Mouse (Mus musculus): ENCODE results near the gene Slc7a11. TPM values are rescaled to one million over a fixed set of nuclear protein-coding genes. Genes with fewer than 3 reads are reported as not detected.
A peak's percentile ranks its signal among the peaks of the same experiment; 100 is the strongest.

Gene Slc7a11
- total and polyA plus RNA-seq, 2 experiments from 2014 or later = 0.04 to 0.08 TPM

DNA sequence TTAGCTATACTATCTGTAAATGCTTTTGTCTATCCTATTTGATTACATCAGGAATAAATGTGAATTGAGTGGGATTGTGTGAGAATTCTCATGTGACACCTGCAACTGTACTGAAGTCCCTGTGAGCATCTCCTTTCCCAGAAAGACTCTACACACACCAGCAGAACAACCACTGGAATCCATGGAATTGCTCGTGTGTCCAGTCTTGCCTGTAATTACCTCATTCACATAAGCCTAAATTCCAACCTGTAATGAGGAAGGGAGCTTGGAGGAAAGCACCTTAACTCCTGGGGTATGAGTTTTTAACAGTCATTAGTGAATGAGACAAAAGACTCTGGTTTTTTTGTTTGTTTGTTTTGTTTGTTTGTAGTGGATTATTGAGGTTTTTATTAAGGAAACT lies 12.6 kb upstream of the Slc7a11 start:
- WGBS = 47% methylated on average over 1 of the region's 1 CpGs
- no peak for ATAC-seq (ENCODE audit: insufficient read depth, low read depth)

DNA sequence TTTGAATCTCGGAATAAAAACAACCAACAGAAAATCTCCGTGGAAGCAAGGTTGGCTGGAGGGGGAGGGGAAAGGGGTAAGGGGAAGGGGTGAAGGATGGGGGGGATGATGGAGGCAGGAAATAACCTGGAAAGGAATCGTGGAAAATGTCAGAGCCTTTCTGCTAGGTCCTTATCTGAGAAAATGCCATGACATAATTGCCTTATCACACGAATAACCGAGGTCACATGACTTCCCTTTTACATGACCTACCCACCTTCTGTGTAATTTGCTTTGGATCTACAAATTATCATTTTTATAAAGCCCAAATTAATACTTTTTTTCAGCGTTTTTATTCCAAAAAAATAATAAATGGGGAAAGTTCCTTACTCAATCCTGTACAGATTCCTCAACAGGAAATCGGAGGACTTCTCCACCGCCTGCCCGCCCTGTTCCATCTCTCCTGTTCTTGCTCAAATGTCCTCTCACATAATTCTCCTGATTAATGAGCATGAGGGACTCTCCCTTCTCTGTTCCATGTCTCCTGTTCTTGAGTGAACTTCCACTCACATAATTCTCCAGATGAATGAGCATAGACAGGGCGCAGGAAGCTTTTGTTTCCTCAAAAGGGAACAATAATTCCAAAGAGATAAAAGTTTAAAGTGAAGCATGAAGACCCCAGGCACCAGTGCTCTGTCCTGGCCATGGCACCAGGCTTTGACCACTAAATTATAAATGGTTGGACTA lies 1.8 kb upstream of the Slc7a11 start:
- ATAC-seq (ENCODE audit: insufficient read depth, low read depth) = no peak
- WGBS = 46% methylated on average over 10 of the region's 10 CpGs
- H3K27me3 ChIP-seq (ENCODE audit: control insufficient read depth, insufficient read depth, low read length) = no peaks in the 10 kb centered on the region
- DNase-seq (ENCODE audit: low spot score) = no peak
- H3K4me3 ChIP-seq (ENCODE audit: low read depth, low read length) = no peak overlapping the region
- no peak overlapping the region for H3K27ac ChIP-seq (ENCODE audit: low read depth)
- 0 out of 2 replicates have a peak, but pooled peaks cover 4% of the 10 kb centered on the region for H3K4me1 ChIP-seq (ENCODE audit: control insufficient read depth, insufficient read depth)
- H3K36me3 ChIP-seq (replicated peaks; ENCODE audit: control insufficient read depth, insufficient read depth, low read length) = no peaks in the 10 kb centered on the region
- no peak overlapping the region for H3K9ac ChIP-seq (replicated peaks; ENCODE audit: low read depth, low read length)
- no peak for TF ChIP-seq EP300 (IDR thresholded peaks at IDR 0.05; ENCODE audit: low read depth)
- H3K9me3 ChIP-seq (replicated peaks; ENCODE audit: control insufficient read depth, low read length) = no peaks in the 10 kb centered on the region
- no peak overlapping the region for H3K4me2 ChIP-seq (ENCODE audit: low read depth, low read length)

More for the DNA sequence above, 12.6 kb upstream of the Slc7a11 start:
- Histone ChIP-seq H3K4me2 (ENCODE audit: low read depth, low read length) (no peak overlapping the region), H3K4me1 (ENCODE audit: control insufficient read depth, insufficient read depth) (no peaks in the 10 kb centered on the region), H3K9ac (replicated peaks; ENCODE audit: low read depth, low read length) (no peak overlapping the region), H3K27ac (ENCODE audit: low read depth) (no peak overlapping the region), H3K9me3 (replicated peaks; ENCODE audit: control insufficient read depth, low read length) (no peaks in the 10 kb centered on the region), H3K36me3 (replicated peaks; ENCODE audit: control insufficient read depth, insufficient read depth, low read length) (no peaks in the 10 kb centered on the region), H3K27me3 (ENCODE audit: control insufficient read depth, insufficient read depth, low read length) (no peaks in the 10 kb centered on the region), H3K4me3 (ENCODE audit: low read depth, low read length) (no peak overlapping the region)
- DNase-seq (ENCODE audit: low spot score) = no peak
- TF ChIP-seq CTCF (IDR thresholded peaks at IDR 0.05; ENCODE audit: low read depth) (no peak), EP300 (IDR thresholded peaks at IDR 0.05; ENCODE audit: low read depth) (no peak)

DNA sequence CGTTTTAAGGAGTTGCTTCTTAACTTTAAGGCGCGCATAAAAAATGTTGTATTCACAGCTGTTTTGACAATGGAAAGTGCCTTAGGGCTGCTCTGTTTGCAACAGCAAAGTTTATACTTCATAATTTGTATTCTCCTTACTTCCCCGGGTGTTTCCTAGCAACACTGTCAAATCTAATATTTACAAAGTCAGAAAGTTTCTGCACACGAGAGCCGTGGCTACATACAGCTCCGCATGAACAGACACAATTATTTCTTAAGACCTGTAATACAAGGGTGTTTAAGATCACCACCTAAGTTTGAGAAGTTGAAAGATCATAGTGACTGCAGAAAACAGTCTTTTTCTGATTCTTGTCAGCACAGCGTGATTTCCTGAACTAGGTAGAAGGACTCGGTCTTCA lies 528 bp upstream of the Slc7a11 start:
- no peaks in the 10 kb centered on the region for H3K9me3 ChIP-seq (replicated peaks; ENCODE audit: control insufficient read depth, low read length)
- peak overlapping the region; percentile 0; the same call in 1 of the 2 replicates for H3K9ac ChIP-seq (replicated peaks; ENCODE audit: low read depth, low read length)
- H3K4me1 ChIP-seq (ENCODE audit: control insufficient read depth, insufficient read depth) = 0 out of 2 replicates have a peak, but pooled peaks cover 4% of the 10 kb centered on the region
- ATAC-seq (ENCODE audit: insufficient read depth, low read depth) (no peak), DNase-seq (ENCODE audit: low spot score) (no peak)
- TF ChIP-seq EP300 (IDR thresholded peaks at IDR 0.05; ENCODE audit: low read depth) (no peak), CTCF (IDR thresholded peaks at IDR 0.05; ENCODE audit: low read depth) (no peak)
- H3K4me3 ChIP-seq (ENCODE audit: low read depth, low read length) = peak overlapping the region; percentile 44
- H3K27ac ChIP-seq (ENCODE audit: low read depth) = no peak overlapping the region
- H3K4me2 ChIP-seq (ENCODE audit: low read depth, low read length) = peak overlapping the region; percentile 63
- no peaks in the 10 kb centered on the region for H3K27me3 ChIP-seq (ENCODE audit: control insufficient read depth, insufficient read depth, low read length)
- 30% methylated on average over 9 of the region's 9 CpGs for WGBS
- H3K36me3 ChIP-seq (replicated peaks; ENCODE audit: control insufficient read depth, insufficient read depth, low read length) = no peaks in the 10 kb centered on the region

DNA sequence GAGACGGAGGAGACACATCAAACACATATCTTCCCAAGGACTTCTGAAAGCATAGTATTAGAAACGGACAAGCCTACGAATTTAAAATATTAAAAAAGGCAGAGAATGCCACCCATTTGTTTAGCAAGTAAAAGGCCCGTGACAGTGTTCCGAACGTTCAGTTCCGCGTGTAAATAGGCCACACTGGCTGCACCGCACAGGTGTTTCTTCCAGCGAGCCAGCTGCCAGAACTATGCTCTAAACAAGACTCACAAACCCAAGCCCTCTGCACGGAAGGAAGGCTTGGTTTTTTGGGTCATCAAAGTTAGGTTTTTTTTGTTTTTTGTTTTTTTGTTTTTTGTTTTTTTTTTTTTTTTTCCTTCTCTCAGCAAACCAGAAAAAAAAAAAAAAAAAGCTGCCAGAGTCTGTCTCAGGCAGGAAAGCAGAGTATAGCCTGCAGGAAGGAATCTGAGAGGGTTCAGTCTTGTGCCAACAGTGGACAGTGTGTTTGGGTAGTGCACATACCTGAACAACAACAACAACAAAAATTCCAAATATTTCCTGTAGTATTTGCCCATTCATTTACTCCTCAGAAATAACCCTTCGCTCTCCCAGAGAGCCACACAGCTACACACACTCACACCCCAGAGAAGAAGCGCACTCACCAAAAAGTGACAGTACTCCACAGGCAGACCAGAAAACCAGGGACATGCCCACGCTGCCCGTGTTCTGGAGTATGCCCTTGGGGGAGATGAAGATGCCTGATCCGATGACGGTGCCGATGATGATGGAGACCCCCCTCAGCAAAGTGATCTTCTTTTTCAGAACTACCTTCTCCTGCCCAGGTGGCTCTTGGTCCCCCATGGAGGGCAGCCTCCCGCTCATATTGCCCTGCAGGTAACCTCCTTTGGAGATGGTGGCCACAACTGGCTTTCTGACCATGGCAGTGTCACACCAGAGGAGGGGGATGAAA lies 797 bp downstream of the Slc7a11 start:
- DNase-seq (ENCODE audit: low spot score) (no peak), ATAC-seq (ENCODE audit: insufficient read depth, low read depth) (no peak)
- 0 out of 2 replicates have a peak, but pooled peaks cover 4% of the 10 kb centered on the region for H3K4me1 ChIP-seq (ENCODE audit: control insufficient read depth, insufficient read depth)
- no peak for TF ChIP-seq EP300 (IDR thresholded peaks at IDR 0.05; ENCODE audit: low read depth)
- no peak for TF ChIP-seq CTCF (IDR thresholded peaks at IDR 0.05; ENCODE audit: low read depth)
- H3K27me3 ChIP-seq (ENCODE audit: control insufficient read depth, insufficient read depth, low read length) = no peaks in the 10 kb centered on the region
- peak overlapping the region; percentile 0; the same call in 1 of the 2 replicates for H3K9ac ChIP-seq (replicated peaks; ENCODE audit: low read depth, low read length)
- 78% methylated on average over 19 of the region's 19 CpGs for WGBS
- H3K4me2 ChIP-seq (ENCODE audit: low read depth, low read length) = peak overlapping the region; percentile 63
- H3K9me3 ChIP-seq (replicated peaks; ENCODE audit: control insufficient read depth, low read length) = no peaks in the 10 kb centered on the region
- no peaks in the 10 kb centered on the region for H3K36me3 ChIP-seq (replicated peaks; ENCODE audit: control insufficient read depth, insufficient read depth, low read length)
- peak overlapping the region; percentile 15; the same call in 1 of the 2 replicates for H3K27ac ChIP-seq (ENCODE audit: low read depth)
- H3K4me3 ChIP-seq (ENCODE audit: low read depth, low read length) = peak overlapping the region; percentile 44; the same call in 1 of the 2 replicates

DNA sequence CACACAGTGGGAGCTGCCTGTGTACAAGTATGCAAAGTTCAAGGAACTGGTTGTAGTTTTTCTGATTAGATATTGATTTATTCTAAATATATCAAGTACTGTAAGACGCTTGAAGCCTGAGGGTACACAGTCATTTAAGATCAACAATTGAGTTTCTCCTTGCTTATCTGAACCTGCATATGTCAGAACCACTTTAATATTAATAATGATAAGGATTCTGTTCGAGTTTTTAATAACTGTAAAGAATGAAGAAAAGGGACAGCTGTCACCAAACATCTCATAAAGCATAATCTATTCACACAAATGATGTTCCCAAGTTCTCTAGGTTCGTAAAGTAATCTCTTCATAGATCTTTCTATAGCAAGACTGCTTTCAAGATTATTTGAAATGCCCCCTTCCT lies 2.1 kb downstream of the Slc7a11 start:
- Histone ChIP-seq H3K27me3 (ENCODE audit: control insufficient read depth, insufficient read depth, low read length) (no peaks in the 10 kb centered on the region), H3K4me1 (ENCODE audit: control insufficient read depth, insufficient read depth) (0 out of 2 replicates have a peak, but pooled peaks cover 4% of the 10 kb centered on the region), H3K9me3 (replicated peaks; ENCODE audit: control insufficient read depth, low read length) (no peaks in the 10 kb centered on the region), H3K36me3 (replicated peaks; ENCODE audit: control insufficient read depth, insufficient read depth, low read length) (no peaks in the 10 kb centered on the region), H3K4me3 (ENCODE audit: low read depth, low read length) (no peak overlapping the region; the same call in 1 of the 2 replicates), H3K9ac (replicated peaks; ENCODE audit: low read depth, low read length) (no peak overlapping the region), H3K27ac (ENCODE audit: low read depth) (no peak overlapping the region), H3K4me2 (ENCODE audit: low read depth, low read length) (no peak overlapping the region)
- DNase-seq (ENCODE audit: low spot score) = no peak
- TF ChIP-seq CTCF (IDR thresholded peaks at IDR 0.05; ENCODE audit: low read depth) (no peak), EP300 (IDR thresholded peaks at IDR 0.05; ENCODE audit: low read depth) (no peak)
- ATAC-seq (ENCODE audit: insufficient read depth, low read depth) = no peak
- WGBS = 68% methylated on average over 3 of the region's 3 CpGs

All from heart, postnatal 0 days (tissue).